Mouse (Mus musculus) neural tube, embryonic 15.5 days (tissue): ENCODE measurements around the gene Tns1. TPM values are rescaled to one million over a fixed set of nuclear protein-coding genes. Genes with fewer than 3 reads are reported as not detected.

Experiments used
- ATAC-seq: fragments of 200-750 bp; cut with Nextera tagmentation; 2 replicates; pipeline ENCODE4 v1.8.0; 2017; ENCODE audit warnings: mild to moderate bottlenecking, moderate TSS enrichment, moderate library complexity; ENCODE audit not compliant: low FRiP score
- H3K27ac ChIP-seq: fragments of 300-500 bp; sonication (generic); replicated peaks from 2 replicates; pipeline ENCODE4 v1.5.1; 2015; ENCODE audit warnings: mild to moderate bottlenecking, inconsistent platforms
- H3K27me3 ChIP-seq: fragments of 300-500 bp; sonication (generic); replicated peaks from 2 replicates; pipeline ENCODE4 v1.6.1; 2015; ENCODE audit warnings: inconsistent platforms
- H3K36me3 ChIP-seq: fragments of 300-500 bp; sonication (generic); 2 replicates; pipeline ENCODE4 v1.6.1; 2015; ENCODE audit warnings: inconsistent platforms
- H3K4me1 ChIP-seq: fragments of 300-500 bp; sonication (generic); 2 replicates; pipeline ENCODE4 v1.6.1; 2015; ENCODE audit warnings: inconsistent platforms
- H3K4me2 ChIP-seq: fragments of 300-500 bp; sonication (generic); 2 replicates; pipeline ENCODE4 v1.6.1; 2015; ENCODE audit warnings: inconsistent platforms, mild to moderate bottlenecking, moderate library complexity
- H3K4me3 ChIP-seq: fragments of 300-500 bp; sonication (generic); replicated peaks from 2 replicates; pipeline ENCODE4 v1.5.1; 2015; ENCODE audit warnings: mild to moderate bottlenecking, inconsistent platforms
- H3K9ac ChIP-seq: fragments of 300-500 bp; sonication (generic); replicated peaks from 2 replicates; pipeline ENCODE4 v1.6.1; 2015; ENCODE audit warnings: mild to moderate bottlenecking, inconsistent platforms
- H3K9me3 ChIP-seq: fragments of 300-500 bp; sonication (generic); replicated peaks from 2 replicates; pipeline ENCODE4 v1.6.1; 2016; ENCODE audit warnings: inconsistent platforms
- WGBS: fragments of 180-500 bp; shearing (Covaris S2); methylation state at CpG from one replicate; pipeline ENCODE4 v1.1.7; 2015; ENCODE audit warnings: mixed read lengths; 5-methylcytosine and 5-hydroxymethylcytosine counted together
- polyA plus RNA-seq: library from polyadenylated mRNA; unstranded; fragments of >200 nt; fragmentation: Nextera tagmentation; extraction: Ambion mirVana; gene quantifications from 2 replicates; pipeline ENCODE4 v1.2.1, GENCODE M21; 2015

Gene Tns1
- polyA plus RNA-seq, 1 experiment from 2014 or later, result 13.3 TPM

DNA sequence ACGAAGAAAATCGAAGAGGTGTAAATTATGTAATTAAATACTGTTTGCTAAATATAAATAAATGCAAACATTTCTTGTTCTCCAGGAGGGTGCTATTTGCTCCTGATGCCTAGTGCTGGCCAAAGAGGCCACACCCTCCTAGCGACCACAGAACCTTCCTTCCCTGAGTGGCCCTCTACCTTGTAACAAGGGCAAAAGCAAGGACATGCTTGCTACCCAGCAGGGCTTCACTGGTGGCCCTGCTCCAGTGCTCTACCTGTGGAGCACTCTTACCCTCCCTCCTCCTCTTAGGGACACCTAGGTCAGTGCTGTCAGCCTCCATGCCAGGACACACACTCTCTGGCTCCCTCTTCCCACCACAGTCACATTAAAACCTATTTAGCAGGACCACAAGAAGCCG, 166.8 kb downstream of the Tns1 start:
- no peak overlapping the region for H3K4me2 ChIP-seq
- ATAC-seq, result no peak

DNA sequence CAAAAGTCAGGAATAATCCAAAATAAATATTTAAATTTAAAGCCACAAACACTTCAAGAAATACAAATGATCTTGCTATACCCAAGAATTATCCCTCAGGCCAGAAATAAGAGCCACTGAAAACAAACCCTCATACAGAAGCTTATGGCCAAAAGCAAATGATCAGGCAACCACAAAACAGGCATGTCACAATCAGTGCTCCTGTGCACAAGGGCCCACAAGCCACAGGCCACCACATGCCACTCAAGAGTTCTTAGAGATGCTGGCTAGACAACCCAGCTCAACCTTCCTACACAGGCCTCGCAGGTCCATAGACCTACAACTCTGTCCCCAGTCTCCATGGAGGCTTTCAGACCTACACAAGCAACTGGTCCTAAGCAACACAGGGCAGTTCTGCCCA, 167.9 kb downstream of the Tns1 start:
- peaks cover 28% of the 10 kb centered on the region for H3K4me1 ChIP-seq
- H3K27ac ChIP-seq, result no peak overlapping the region
- H3K9me3 ChIP-seq, result no peaks in the 10 kb centered on the region
- 94% methylated on average over 1 of the region's 1 CpGs for WGBS
- ATAC-seq, result no peak
- no peak overlapping the region for H3K9ac ChIP-seq
- H3K4me2 ChIP-seq, result no peak overlapping the region
- no peaks in the 10 kb centered on the region for H3K36me3 ChIP-seq
- H3K27me3 ChIP-seq, result no peaks in the 10 kb centered on the region
- no peak overlapping the region for H3K4me3 ChIP-seq

More for the DNA sequence above, 166.8 kb downstream of the Tns1 start:
- Histone ChIP-seq H3K27me3 (no peaks in the 10 kb centered on the region), H3K9me3 (no peaks in the 10 kb centered on the region), H3K27ac (no peak overlapping the region), H3K9ac (no peak overlapping the region), H3K36me3 (no peaks in the 10 kb centered on the region), H3K4me1 (peaks cover 33% of the 10 kb centered on the region), H3K4me3 (no peak overlapping the region)
- 84% methylated on average over 4 of the region's 4 CpGs for WGBS

DNA sequence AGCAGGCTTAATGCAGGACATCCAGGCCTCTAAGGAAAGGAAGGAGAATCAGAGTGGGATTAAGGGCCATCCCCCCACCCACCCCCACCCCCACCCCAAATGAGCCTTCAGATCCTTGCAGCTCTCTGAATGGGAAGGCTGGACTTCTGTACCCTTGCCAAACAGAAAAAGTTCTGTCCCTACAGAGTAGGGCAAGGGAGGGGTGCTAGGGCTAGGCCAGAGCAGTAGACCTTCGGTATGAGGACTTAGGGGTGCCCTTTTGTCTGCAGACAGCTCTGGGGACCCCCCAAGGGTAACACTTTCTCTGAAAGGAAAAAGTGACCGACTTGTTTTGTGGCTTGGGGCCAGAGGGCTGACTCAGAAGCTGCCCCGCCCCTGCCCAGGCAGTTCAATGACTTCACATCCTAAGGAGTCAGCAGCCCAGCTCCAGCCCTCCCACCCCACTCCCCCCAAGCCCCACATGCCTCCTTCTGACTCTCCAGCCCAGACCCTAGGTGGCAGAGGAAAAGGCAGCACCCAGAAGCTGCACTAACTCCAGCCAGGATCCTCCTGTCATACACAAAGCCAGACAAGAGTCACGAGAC, 168.9 kb downstream of the Tns1 start:
- WGBS, result 26% methylated on average over 4 of the region's 4 CpGs
- H3K4me2 ChIP-seq, result no peak overlapping the region
- H3K9me3 ChIP-seq, result no peaks in the 10 kb centered on the region
- H3K4me1 ChIP-seq, result peaks cover 28% of the 10 kb centered on the region
- peak overlapping the region; percentile 60 for H3K27ac ChIP-seq
- H3K9ac ChIP-seq, result no peak overlapping the region
- H3K4me3 ChIP-seq, result no peak overlapping the region
- H3K27me3 ChIP-seq, result no peaks in the 10 kb centered on the region
- no peaks in the 10 kb centered on the region for H3K36me3 ChIP-seq
- peak; percentile 58; the same call in 1 of the 2 replicates for ATAC-seq

DNA sequence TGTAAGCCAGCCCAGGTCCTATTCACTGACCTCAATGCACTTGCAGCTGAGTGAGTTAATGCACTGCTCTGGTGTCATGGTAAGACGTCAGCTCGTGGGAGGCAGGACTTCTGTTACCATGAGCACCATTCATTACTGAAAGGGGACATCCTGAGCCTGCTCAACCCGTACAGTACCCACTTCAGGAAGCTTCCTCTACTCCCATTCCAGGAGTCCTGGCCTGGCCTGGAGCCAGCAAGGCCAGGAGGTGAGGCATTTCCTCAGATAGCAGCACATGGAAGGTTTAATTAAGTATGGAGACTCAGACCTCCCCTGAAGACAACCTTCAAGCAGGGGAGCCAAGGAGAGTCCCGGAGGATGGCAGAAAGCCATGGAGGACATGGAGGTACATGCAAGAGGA, 169.6 kb downstream of the Tns1 start:
- no peaks in the 10 kb centered on the region for H3K36me3 ChIP-seq
- no peaks in the 10 kb centered on the region for H3K9me3 ChIP-seq
- H3K4me3 ChIP-seq, result no peak overlapping the region
- peaks cover 28% of the 10 kb centered on the region for H3K4me1 ChIP-seq
- no peak for ATAC-seq
- no peak overlapping the region for H3K9ac ChIP-seq
- H3K4me2 ChIP-seq, result no peak overlapping the region
- no peaks in the 10 kb centered on the region for H3K27me3 ChIP-seq
- peak overlapping the region; percentile 60 for H3K27ac ChIP-seq
- 61% methylated on average over 4 of the region's 4 CpGs for WGBS

DNA sequence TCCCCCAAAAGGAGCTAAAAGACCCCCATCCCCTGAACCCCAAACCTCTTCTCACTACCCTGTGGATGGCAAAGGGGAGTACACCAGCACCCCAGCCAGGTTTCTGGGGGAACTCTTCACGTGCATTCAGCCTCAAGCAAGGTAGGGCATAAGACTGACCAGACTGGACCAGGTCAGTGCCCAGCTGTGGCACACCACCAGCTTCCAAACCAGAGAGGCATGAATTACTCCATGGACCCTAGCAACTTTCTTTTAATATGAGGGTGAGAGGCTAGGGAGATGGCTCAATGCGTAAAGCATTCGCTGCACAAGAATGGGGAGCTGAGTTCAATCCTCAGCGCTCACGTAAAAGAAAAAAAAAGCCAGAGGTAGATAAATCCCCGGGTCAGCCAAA, 170.2 kb downstream of the Tns1 start:
- Histone ChIP-seq H3K9ac (no peak overlapping the region), H3K9me3 (no peaks in the 10 kb centered on the region), H3K36me3 (no peaks in the 10 kb centered on the region), H3K27ac (no peak overlapping the region), H3K4me1 (peaks cover 24% of the 10 kb centered on the region), H3K4me2 (no peak overlapping the region), H3K27me3 (no peaks in the 10 kb centered on the region), H3K4me3 (no peak overlapping the region)
- no peak for ATAC-seq
- WGBS, result 84% methylated on average over 6 of the region's 6 CpGs

DNA sequence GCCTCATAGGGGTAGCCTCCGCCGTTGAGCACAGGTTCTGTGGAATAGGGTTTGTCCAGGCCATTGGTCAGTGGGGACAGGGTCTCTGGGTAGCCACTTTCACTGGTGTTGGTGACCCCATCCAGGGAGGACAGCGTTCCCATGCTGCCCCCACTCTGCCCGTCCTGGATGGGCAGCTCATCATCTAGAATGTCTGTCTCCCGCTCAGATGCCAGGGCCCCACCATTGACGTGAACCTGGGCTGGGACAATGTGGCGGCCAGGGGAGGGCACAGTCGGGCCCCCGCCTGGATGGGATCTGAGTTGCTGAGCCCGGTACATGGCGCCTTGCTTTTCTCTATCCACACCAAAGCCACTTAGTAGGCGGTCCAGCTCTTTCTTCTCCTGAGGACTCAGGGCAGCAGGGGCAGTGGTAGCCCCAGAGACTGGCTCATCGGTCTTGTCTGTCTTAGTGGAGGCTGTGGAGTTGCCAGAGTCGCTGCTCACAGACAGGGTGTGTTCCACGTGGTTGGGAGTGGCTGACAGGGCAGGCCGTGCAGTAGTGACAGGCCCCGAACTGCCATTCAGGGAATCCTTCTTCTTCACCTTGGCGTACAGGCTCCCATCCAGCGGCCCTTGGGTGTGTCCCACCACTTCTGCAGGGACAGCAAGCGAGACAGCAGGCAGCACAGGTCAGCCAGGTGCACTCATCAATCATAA, 170.8 kb downstream of the Tns1 start:
- Histone ChIP-seq H3K9ac (no peak overlapping the region), H3K4me1 (peaks cover 19% of the 10 kb centered on the region), H3K36me3 (no peaks in the 10 kb centered on the region), H3K4me3 (no peak overlapping the region), H3K4me2 (no peak overlapping the region), H3K27me3 (no peaks in the 10 kb centered on the region), H3K27ac (no peak overlapping the region), H3K9me3 (no peaks in the 10 kb centered on the region)
- WGBS, result 92% methylated on average over 20 of the region's 20 CpGs
- ATAC-seq, result no peak

DNA sequence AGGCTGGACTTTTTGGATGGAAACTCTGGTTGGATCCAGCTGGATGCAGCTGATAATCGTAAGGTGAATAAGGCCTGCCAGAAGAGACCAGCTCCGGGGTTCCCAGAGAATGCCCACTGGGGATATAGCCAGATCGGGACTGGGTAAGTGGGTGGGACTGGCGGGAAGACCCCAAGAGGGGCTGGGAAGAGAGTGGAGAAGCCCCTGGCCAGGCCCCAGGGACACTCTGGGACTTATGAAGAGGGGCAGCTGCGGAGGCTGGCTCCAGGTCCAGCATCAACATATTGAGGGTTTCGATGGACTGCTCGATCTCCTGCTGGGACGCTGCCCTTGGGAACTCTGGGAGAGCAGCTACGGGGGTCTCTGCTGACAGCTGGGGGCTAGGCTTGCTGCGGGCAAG, 171.7 kb downstream of the Tns1 start:
- Histone ChIP-seq H3K4me3 (no peak overlapping the region), H3K9me3 (no peaks in the 10 kb centered on the region), H3K4me1 (peaks cover 12% of the 10 kb centered on the region; the same call in 1 of the 2 replicates), H3K36me3 (no peaks in the 10 kb centered on the region), H3K27me3 (no peaks in the 10 kb centered on the region), H3K27ac (no peak overlapping the region), H3K9ac (no peak overlapping the region), H3K4me2 (no peak overlapping the region)
- 76% methylated on average over 10 of the region's 10 CpGs for WGBS
- ATAC-seq, result no peak

DNA sequence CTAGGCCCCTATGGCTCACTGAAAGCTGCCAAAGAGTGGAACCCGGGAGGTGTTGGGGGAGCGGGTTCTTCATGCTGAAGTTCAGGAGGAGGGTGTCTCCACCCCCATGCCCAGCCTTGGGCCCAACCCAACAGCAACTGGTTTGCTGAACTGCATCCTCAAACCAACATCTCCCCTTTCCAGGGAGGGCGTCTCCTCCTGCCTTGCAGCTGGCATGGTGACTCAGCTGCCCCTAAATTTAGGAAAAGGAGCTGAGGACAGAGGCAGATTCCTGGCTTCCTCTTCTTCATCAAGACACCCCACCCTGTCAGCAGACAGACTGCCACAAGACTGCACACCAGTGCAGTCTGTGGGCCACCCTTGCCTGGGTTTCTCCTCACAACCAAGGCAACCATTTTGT, 173.1 kb downstream of the Tns1 start:
- H3K27ac ChIP-seq, result no peak overlapping the region
- no peak overlapping the region for H3K9ac ChIP-seq
- WGBS, result 97% methylated on average over 3 of the region's 3 CpGs
- peaks cover 12% of the 10 kb centered on the region; the same call in 1 of the 2 replicates for H3K4me1 ChIP-seq
- no peaks in the 10 kb centered on the region for H3K27me3 ChIP-seq
- H3K36me3 ChIP-seq, result no peaks in the 10 kb centered on the region
- no peak overlapping the region for H3K4me3 ChIP-seq
- no peak for ATAC-seq
- no peaks in the 10 kb centered on the region for H3K9me3 ChIP-seq
- H3K4me2 ChIP-seq, result no peak overlapping the region

DNA sequence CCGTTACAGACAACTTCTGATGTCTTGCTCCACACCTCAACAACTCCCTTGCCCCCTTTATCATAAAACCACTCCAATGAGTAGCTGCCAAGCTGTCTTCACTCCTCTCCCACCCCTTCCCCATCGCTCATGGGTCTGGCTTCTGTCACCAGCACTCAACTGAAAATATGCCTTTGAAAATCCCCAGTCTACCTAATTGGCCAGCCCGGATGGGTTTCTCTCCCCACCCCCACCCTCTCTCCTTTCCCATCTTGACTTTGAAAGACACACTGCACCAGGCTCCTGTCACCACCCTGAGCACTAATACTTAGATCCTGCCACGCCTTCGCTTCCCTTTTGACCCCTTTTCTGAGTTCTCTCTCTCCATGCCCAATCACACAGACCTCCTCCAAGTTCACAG, 175.5 kb downstream of the Tns1 start:
- Histone ChIP-seq H3K27me3 (no peaks in the 10 kb centered on the region), H3K36me3 (no peaks in the 10 kb centered on the region), H3K4me3 (no peak overlapping the region), H3K9ac (no peak overlapping the region), H3K9me3 (no peaks in the 10 kb centered on the region), H3K27ac (no peak overlapping the region), H3K4me1 (peaks cover 5% of the 10 kb centered on the region), H3K4me2 (no peak overlapping the region)
- no peak for ATAC-seq
- whole genome bisulfite sequencing, result 88% methylated on average over 5 of the region's 5 CpGs

DNA sequence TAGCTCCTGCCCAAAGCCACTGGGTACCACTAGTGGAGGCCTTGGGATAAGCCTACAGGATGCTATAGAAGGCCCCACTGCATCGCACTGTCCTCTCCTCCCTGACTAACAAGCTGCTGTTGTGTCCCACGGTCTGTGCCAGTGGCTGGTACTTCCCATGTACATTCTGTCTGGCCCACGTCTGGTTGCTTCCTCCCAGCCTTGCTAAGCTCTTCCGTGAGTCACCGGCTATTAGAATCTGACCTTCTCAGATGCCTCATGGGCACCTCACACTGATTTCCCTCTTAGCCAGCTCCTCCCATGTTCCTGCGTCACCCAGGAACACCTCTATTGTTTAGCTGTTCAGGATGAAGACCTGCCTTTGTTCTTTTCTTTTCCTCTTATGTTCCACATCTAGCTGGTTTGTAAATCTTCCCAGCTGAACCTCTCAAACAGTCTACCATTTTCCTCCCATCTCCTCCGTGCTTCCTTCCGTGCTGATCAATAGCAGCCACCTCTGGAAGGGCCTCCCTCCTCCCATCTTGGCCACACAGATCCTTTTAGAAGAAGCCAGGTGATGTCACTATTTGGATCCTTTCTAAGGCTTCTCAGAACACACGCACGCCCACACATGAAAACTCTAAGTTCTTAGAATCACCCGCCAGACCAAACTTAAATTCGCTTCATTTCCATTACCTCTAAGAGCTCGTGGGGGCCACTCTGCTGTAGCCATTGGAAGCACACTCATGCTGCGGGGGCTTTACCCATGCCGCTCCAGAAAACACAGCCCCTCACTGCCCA, 176.5 kb downstream of the Tns1 start:
- Histone ChIP-seq H3K9me3 (no peaks in the 10 kb centered on the region), H3K27me3 (no peaks in the 10 kb centered on the region), H3K4me3 (no peak overlapping the region), H3K4me1 (peaks cover 6% of the 10 kb centered on the region), H3K4me2 (no peak overlapping the region), H3K36me3 (no peaks in the 10 kb centered on the region), H3K27ac (no peak overlapping the region), H3K9ac (no peak overlapping the region)
- 80% methylated on average over 15 of the region's 15 CpGs for WGBS
- ATAC-seq, result no peak

DNA sequence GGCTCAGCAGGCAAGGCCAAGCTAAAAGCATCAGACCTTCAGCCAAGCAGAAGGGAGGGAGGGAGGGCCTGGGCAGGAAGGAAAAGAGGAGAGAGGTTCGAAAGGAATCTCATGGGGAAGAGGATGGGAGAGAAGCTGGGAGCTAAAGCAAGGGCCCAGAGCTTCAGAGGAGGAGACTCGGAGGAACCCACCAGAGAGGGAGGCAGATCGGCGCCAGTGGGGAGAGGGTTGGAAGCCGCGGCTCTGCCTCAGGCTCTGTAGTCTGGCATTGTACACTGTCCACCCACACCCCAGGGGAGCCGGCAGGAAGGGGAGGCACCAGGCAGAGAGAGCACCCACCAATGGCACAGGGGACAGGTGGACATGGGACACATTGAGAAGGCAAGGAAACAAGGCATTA, 177.5 kb downstream of the Tns1 start:
- H3K27me3 ChIP-seq, result no peaks in the 10 kb centered on the region
- no peak overlapping the region for H3K9ac ChIP-seq
- H3K9me3 ChIP-seq, result no peaks in the 10 kb centered on the region
- no peaks in the 10 kb centered on the region for H3K36me3 ChIP-seq
- no peak for ATAC-seq
- H3K4me1 ChIP-seq, result peaks cover 14% of the 10 kb centered on the region
- H3K4me3 ChIP-seq, result no peak overlapping the region
- H3K4me2 ChIP-seq, result no peak overlapping the region
- no peak overlapping the region for H3K27ac ChIP-seq
- 89% methylated on average over 7 of the region's 7 CpGs for WGBS

DNA sequence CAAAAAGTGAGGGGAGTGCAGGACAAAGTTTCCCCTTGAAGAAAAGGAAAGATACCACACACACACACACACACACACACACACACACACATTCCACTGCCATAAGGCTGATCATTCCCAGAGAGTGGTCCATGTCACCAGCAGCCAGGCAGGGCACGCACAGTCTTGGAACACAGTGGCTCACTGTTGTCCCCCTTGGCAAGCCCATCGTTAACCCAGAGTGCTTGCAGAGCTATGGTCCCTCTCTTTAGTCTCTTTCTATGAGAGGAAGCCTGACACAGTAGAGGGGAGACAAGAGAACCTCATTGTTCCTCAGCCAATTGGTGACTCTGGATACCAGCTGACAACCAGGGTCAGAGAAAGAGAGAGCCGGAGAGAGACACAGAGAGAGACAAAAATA, 179.9 kb downstream of the Tns1 start:
- H3K9ac ChIP-seq, result no peak overlapping the region
- H3K4me3 ChIP-seq, result no peak overlapping the region
- H3K27ac ChIP-seq, result peak overlapping the region; percentile 74
- H3K9me3 ChIP-seq, result no peaks in the 10 kb centered on the region
- no peaks in the 10 kb centered on the region for H3K27me3 ChIP-seq
- no peak overlapping the region for H3K4me2 ChIP-seq
- H3K4me1 ChIP-seq, result peaks cover 16% of the 10 kb centered on the region
- 52% methylated on average over 3 of the region's 3 CpGs for WGBS
- H3K36me3 ChIP-seq, result no peaks in the 10 kb centered on the region
- peak; percentile 71 for ATAC-seq
